Mouse (Mus musculus): Measurements from ENCODE around the gene B3gnt4. TPM values are rescaled to one million over a fixed set of nuclear protein-coding genes. Genes with fewer than 3 reads are reported as not detected.
"Not testable (repeated sequence)": the region's sequence is repeated elsewhere in the genome, so short reads cannot be mapped to it uniquely, and the experiment has no call there.

Gene B3gnt4
- polyA plus RNA-seq, 1 experiment from 2014 or later = 1.0 TPM

GRCm38 (mm10) chr5:123508921-123509320, 1.3 kb upstream of the B3gnt4 start:
- 7% methylated on average over 12 of the region's 12 CpGs for WGBS
- Histone ChIP-seq H3K4me3 (peak overlapping the region; percentile 68), H3K27me3 (replicated peaks) (peaks cover 7% of the 10 kb centered on the region; the same call in 1 of the 2 replicates), H3K9ac (peak overlapping the region; percentile 56), H3K36me3 (replicated peaks) (0 out of 2 replicates have a peak, but pooled peaks cover 11% of the 10 kb centered on the region), H3K4me1 (peaks cover 14% of the 10 kb centered on the region), H3K9me3 (no peaks in the 10 kb centered on the region), H3K4me2 (peak overlapping the region; percentile 66), H3K27ac (no peak overlapping the region)
- no peak; the same call in 1 of the 2 replicates for ATAC-seq (replicated peaks)

GRCm38 (mm10) chr5:123511426-123511825, 1.2 kb downstream of the B3gnt4 start:
- H3K9me3 ChIP-seq; ATAC-seq (replicated peaks); H3K27me3 ChIP-seq (replicated peaks); H3K9ac ChIP-seq; H3K27ac ChIP-seq; H3K4me2 ChIP-seq; H3K4me3 ChIP-seq: not testable (repeated sequence)
- WGBS = 72% methylated on average over 3 of the region's 3 CpGs
- H3K36me3 ChIP-seq (replicated peaks) = peaks cover 23% of the 10 kb centered on the region
- peaks cover 14% of the 10 kb centered on the region for H3K4me1 ChIP-seq

GRCm38 (mm10) chr5:123512102-123512501, 1.8 kb downstream of the B3gnt4 start:
- Histone ChIP-seq H3K4me1 (peaks cover 14% of the 10 kb centered on the region), H3K9ac (no peak overlapping the region), H3K27ac (no peak overlapping the region), H3K4me3 (no peak overlapping the region), H3K9me3 (no peaks in the 10 kb centered on the region), H3K4me2 (no peak overlapping the region), H3K27me3 (replicated peaks) (peaks cover 5% of the 10 kb centered on the region; the same call in 1 of the 2 replicates), H3K36me3 (replicated peaks) (peaks cover 25% of the 10 kb centered on the region)
- WGBS = 83% methylated on average over 3 of the region's 3 CpGs
- ATAC-seq (replicated peaks) = no peak

- Histone ChIP-seq H3K9ac (no peak overlapping the region), H3K4me1 (no peaks in the 10 kb centered on the region), H3K4me3 (no peak overlapping the region), H3K9me3 (no peaks in the 10 kb centered on the region), H3K27ac (no peak overlapping the region), H3K27me3 (replicated peaks) (no peaks in the 10 kb centered on the region), H3K4me2 (no peak overlapping the region), H3K36me3 (replicated peaks) (peaks cover 31% of the 10 kb centered on the region)
- 96% methylated on average over 5 of the region's 5 CpGs for WGBS
- ATAC-seq (replicated peaks) = no peak
Observed at GRCm38 (mm10) chr5:123514871-123515270, 4.6 kb downstream of the B3gnt4 start.

GRCm38 (mm10) chr5:123520666-123521065, 10.4 kb downstream of the B3gnt4 start:
- no peaks in the 10 kb centered on the region for H3K27me3 ChIP-seq (replicated peaks)
- 89% methylated on average over 9 of the region's 9 CpGs for WGBS

GRCm38 (mm10) chr5:123521621-123522020, 11.4 kb downstream of the B3gnt4 start:
- 82% methylated on average over 1 of the region's 1 CpGs for WGBS
- H3K4me3 ChIP-seq = no peak overlapping the region
- H3K27me3 ChIP-seq (replicated peaks) = no peaks in the 10 kb centered on the region
- H3K4me2 ChIP-seq = no peak overlapping the region
- ATAC-seq (replicated peaks) = no peak
- H3K9ac ChIP-seq = no peak overlapping the region
- peaks cover 23% of the 10 kb centered on the region for H3K4me1 ChIP-seq
- H3K27ac ChIP-seq = no peak overlapping the region
- H3K36me3 ChIP-seq (replicated peaks) = peaks cover 7% of the 10 kb centered on the region; the same call in 1 of the 2 replicates
- no peaks in the 10 kb centered on the region for H3K9me3 ChIP-seq

More at GRCm38 (mm10) chr5:123520666-123521065, 10.4 kb downstream of the B3gnt4 start:
- Histone ChIP-seq H3K36me3 (replicated peaks) (peaks cover 14% of the 10 kb centered on the region), H3K4me3 (no peak overlapping the region), H3K9ac (no peak overlapping the region), H3K9me3 (no peaks in the 10 kb centered on the region), H3K4me2 (no peak overlapping the region), H3K27ac (no peak overlapping the region), H3K4me1 (peaks cover 23% of the 10 kb centered on the region)
- ATAC-seq (replicated peaks) = no peak

GRCm38 (mm10) chr5:123522166-123522565, 11.9 kb downstream of the B3gnt4 start:
- H3K9ac ChIP-seq = no peak overlapping the region
- no peak overlapping the region for H3K27ac ChIP-seq
- no peak overlapping the region for H3K4me3 ChIP-seq
- no peaks in the 10 kb centered on the region for H3K9me3 ChIP-seq
- no peaks in the 10 kb centered on the region for H3K27me3 ChIP-seq (replicated peaks)
- ATAC-seq (replicated peaks) = no peak
- H3K36me3 ChIP-seq (replicated peaks) = peaks cover 5% of the 10 kb centered on the region; the same call in 1 of the 2 replicates
- 97% methylated on average over 1 of the region's 1 CpGs for WGBS
- H3K4me1 ChIP-seq = peaks cover 23% of the 10 kb centered on the region
- H3K4me2 ChIP-seq = no peak overlapping the region

GRCm38 (mm10) chr5:123523692-123524392, 13.6 kb downstream of the B3gnt4 start, which contains the start of gene Diablo:
Diablo (minus strand) TSS chr5:123524176.
- WGBS = under 1% methylated on average over 82 of the region's 82 CpGs
- Histone ChIP-seq H3K9me3 (no peaks in the 10 kb centered on the region), H3K27ac (peak within 1 kb of the TSS; percentile 81), H3K9ac (peak within 1 kb of the TSS; percentile 57), H3K4me1 (peaks cover 23% of the 10 kb centered on the region), H3K27me3 (replicated peaks) (no peaks in the 10 kb centered on the region), H3K4me2 (peak within 1 kb of the TSS; percentile 92), H3K36me3 (replicated peaks) (peaks cover 3% of the 10 kb centered on the region; the same call in 1 of the 2 replicates), H3K4me3 (peak within 1 kb of the TSS; percentile 62)
- peak; percentile 98 for ATAC-seq (replicated peaks)

GRCm38 (mm10) chr5:123524393-123524750, 14.1 kb downstream of the B3gnt4 start:
- Histone ChIP-seq H3K4me2 (peak overlapping the region; percentile 92), H3K36me3 (replicated peaks) (peaks cover 8% of the 10 kb centered on the region), H3K4me3 (peak overlapping the region; percentile 62), H3K9ac (peak overlapping the region; percentile 46), H3K4me1 (peaks cover 23% of the 10 kb centered on the region), H3K27me3 (replicated peaks) (no peaks in the 10 kb centered on the region), H3K9me3 (no peaks in the 10 kb centered on the region), H3K27ac (peak overlapping the region; percentile 81)
- WGBS = under 1% methylated on average over 24 of the region's 27 CpGs
- ATAC-seq (replicated peaks) = peak; percentile 92

- Histone ChIP-seq H3K4me1 (peaks cover 23% of the 10 kb centered on the region), H3K4me2 (peak within 1 kb of the TSS; percentile 92), H3K4me3 (peak within 1 kb of the TSS; percentile 62), H3K9ac (peak within 1 kb of the TSS; percentile 46), H3K9me3 (no peaks in the 10 kb centered on the region), H3K27me3 (replicated peaks) (no peaks in the 10 kb centered on the region), H3K27ac (peak within 1 kb of the TSS; percentile 81), H3K36me3 (replicated peaks) (peaks cover 16% of the 10 kb centered on the region)
- no peak for ATAC-seq (replicated peaks)
- whole genome bisulfite sequencing = 84% methylated on average over 7 of the region's 7 CpGs
Observed at GRCm38 (mm10) chr5:123525281-123525680, 15.0 kb downstream of the B3gnt4 start, which contains the start of gene Gm49027. Gm49027 (minus strand) TSS chr5:123525488.

GRCm38 (mm10) chr5:123525916-123526495, 15.7 kb downstream of the B3gnt4 start:
- Histone ChIP-seq H3K27me3 (replicated peaks) (no peaks in the 10 kb centered on the region), H3K9me3 (no peaks in the 10 kb centered on the region), H3K36me3 (replicated peaks) (peaks cover 24% of the 10 kb centered on the region), H3K4me3 (no peak overlapping the region), H3K27ac (no peak overlapping the region), H3K4me1 (peaks cover 23% of the 10 kb centered on the region), H3K9ac (no peak overlapping the region), H3K4me2 (no peak overlapping the region)
- ATAC-seq (replicated peaks) = no peak
- WGBS = 91% methylated on average over 9 of the region's 9 CpGs

- H3K9ac ChIP-seq = no peak overlapping the region
- H3K36me3 ChIP-seq (replicated peaks) = peaks cover 45% of the 10 kb centered on the region
Observed at GRCm38 (mm10) chr5:123528641-123529040, 18.4 kb downstream of the B3gnt4 start.

More at GRCm38 (mm10) chr5:123528641-123529040, 18.4 kb downstream of the B3gnt4 start:
- H3K4me1 ChIP-seq = peaks cover 5% of the 10 kb centered on the region
- no peaks in the 10 kb centered on the region for H3K27me3 ChIP-seq (replicated peaks)
- no peak for ATAC-seq (replicated peaks)
- no peak overlapping the region for H3K27ac ChIP-seq
- 84% methylated on average over 7 of the region's 7 CpGs for WGBS
- no peak overlapping the region for H3K4me3 ChIP-seq
- no peaks in the 10 kb centered on the region for H3K9me3 ChIP-seq
- no peak overlapping the region for H3K4me2 ChIP-seq

All from midbrain, embryonic 15.5 days (tissue).